Mouse (Mus musculus) liver, embryonic 14.5 days (tissue): Measurements from ENCODE around the gene Col23a1. TPM values are rescaled to one million over a fixed set of nuclear protein-coding genes. Genes with fewer than 3 reads are reported as not detected.
A peak's percentile ranks its signal among the peaks of the same experiment; 100 is the strongest.

Source experiments
- ATAC-seq: fragments of 200-750 bp; cut with Nextera tagmentation; 2 replicates; pipeline ENCODE4 v1.8.0; 2017; ENCODE audit warnings: moderate number of reproducible peaks, mild to moderate bottlenecking, moderate library complexity; ENCODE audit not compliant: insufficient read depth
- DNase-seq, 3 experiments: peaks; one replicate each; pipeline ENCODE4 v3.0.0-alpha.2; 2012 to 2013; ENCODE audit warnings: low read depth in 3 of 3, low spot score in 3 of 3
- H3K27ac ChIP-seq: fragments of 300-500 bp; sonication (generic); 2 replicates; pipeline ENCODE4 v1.5.1; 2014; ENCODE audit warnings: moderate library complexity, mild to moderate bottlenecking, control low read depth, inconsistent platforms
- H3K27me3 ChIP-seq: fragments of 300-500 bp; sonication (generic); 2 replicates; pipeline ENCODE4 v1.6.1; 2014; ENCODE audit warnings: mild to moderate bottlenecking, low read length, moderate library complexity; ENCODE audit not compliant: control insufficient read depth, insufficient read depth
- H3K36me3 ChIP-seq: fragments of 300-500 bp; sonication (generic); replicated peaks from 2 replicates; pipeline ENCODE4 v1.6.1; 2014; ENCODE audit warnings: low read depth; ENCODE audit not compliant: control insufficient read depth, insufficient read depth
- H3K4me1 ChIP-seq, 2 experiments: fragments of 200-500 bp in 1 of 2; fragments of 300-500 bp in 1 of 2; sonication (generic) in 1 of 2; replicated peaks; 2 replicates each; pipeline ENCODE4 v1.6.1; 2012 to 2014; ENCODE audit warnings: antibody characterized with exemption in 1 of 2, inconsistent platforms in 1 of 2, low read length in 1 of 2; ENCODE audit not compliant: control insufficient read depth in 2 of 2, insufficient read depth in 2 of 2
- H3K4me2 ChIP-seq: fragments of 300-500 bp; sonication (generic); 2 replicates; pipeline ENCODE4 v1.6.1; 2014; ENCODE audit warnings: low read depth, mild to moderate bottlenecking, control low read depth, moderate library complexity
- H3K4me3 ChIP-seq, 2 experiments: fragments of 200-500 bp in 1 of 2; fragments of 300-500 bp in 1 of 2; sonication (generic) in 1 of 2; 2 replicates each; pipeline ENCODE4 v1.5.1; 2012 to 2014; ENCODE audit warnings: low read depth in 2 of 2, low read length in 2 of 2, mild to moderate bottlenecking in 2 of 2, control low read depth in 1 of 2, inconsistent platforms in 1 of 2, moderate library complexity in 1 of 2; ENCODE audit not compliant: insufficient read depth in 1 of 2
- H3K9ac ChIP-seq: fragments of 300-500 bp; sonication (generic); replicated peaks from 2 replicates; pipeline ENCODE4 v1.6.1; 2014; ENCODE audit warnings: mild to moderate bottlenecking, control low read depth, moderate library complexity
- H3K9me3 ChIP-seq: fragments of 300-500 bp; sonication (generic); 2 replicates; pipeline ENCODE4 v1.6.1; 2016; ENCODE audit warnings: low read length, mixed read lengths; ENCODE audit not compliant: control insufficient read depth
- CTCF ChIP-seq: IDR thresholded peaks from 2 replicates; pipeline ENCODE4 v1.5.1; 2016; ENCODE audit warnings: antibody characterized with exemption, low read depth, control low read depth
- EP300 ChIP-seq: IDR thresholded peaks from 2 replicates; pipeline ENCODE4 v1.6.1; 2016; ENCODE audit warnings: antibody characterized with exemption, low read depth
- WGBS: fragments of 180-500 bp; shearing (Covaris S2); extraction: QIAGEN DNeasy Blood & Tissue Kit; methylation state at CpG from one replicate; pipeline ENCODE4 v1.1.7; 2014; ENCODE audit not compliant: insufficient replicate concordance; 5-methylcytosine and 5-hydroxymethylcytosine counted together
- polyA plus RNA-seq, 2 experiments: library from polyadenylated mRNA; depleted of rRNA in 1 of 2; stranded (reverse) in 1 of 2; unstranded in 1 of 2; fragments of >200 nt; fragmentation: Nextera tagmentation in 1 of 2; extraction: Ambion mirVana in 1 of 2; gene quantifications; 2 replicates each; pipeline versions ENCODE4 v1.2.1 to v1.2.3; 2012 to 2014

The Col23a1 gene
- polyA plus RNA-seq, 2 experiments, result 0.11 to 0.19 TPM

GRCm38 (mm10) chr11:51542424-51542823 is 252.7 kb downstream of the Col23a1 start:
- Histone ChIP-seq H3K27me3 (no peaks in the 10 kb centered on the region), H3K36me3 (no peaks in the 10 kb centered on the region), H3K4me1 (peaks cover 0 to 6% of the 10 kb centered on the region in 2 experiments; a peak in 2 of 4 replicates), H3K27ac (no peak overlapping the region), H3K4me3 (no peak overlapping the region), H3K9me3 (no peaks in the 10 kb centered on the region), H3K9ac (no peak overlapping the region), H3K4me2 (no peak overlapping the region)
- DNase-seq, result no peak
- ATAC-seq, result no peak
- TF ChIP-seq CTCF (no peak), EP300 (no peak)
- WGBS, result 45% methylated on average over 9 of the region's 9 CpGs

GRCm38 (mm10) chr11:51543487-51544050 is 253.8 kb downstream of the Col23a1 start:
- no peaks in the 10 kb centered on the region for H3K36me3 ChIP-seq
- ATAC-seq (no peak), DNase-seq (no peak)
- no peaks in the 10 kb centered on the region for H3K27me3 ChIP-seq
- no peak overlapping the region for H3K4me3 ChIP-seq
- no peaks in the 10 kb centered on the region for H3K9me3 ChIP-seq
- H3K4me1 ChIP-seq, result peaks cover 0 to 6% of the 10 kb centered on the region in 2 experiments; a peak in 2 of 4 replicates
- H3K9ac ChIP-seq, result no peak overlapping the region
- TF ChIP-seq EP300, result no peak
- TF ChIP-seq CTCF, result no peak
- no peak overlapping the region for H3K27ac ChIP-seq
- H3K4me2 ChIP-seq, result no peak overlapping the region
- WGBS, result 33% methylated on average over 7 of the region's 7 CpGs

GRCm38 (mm10) chr11:51544413-51544812 is 254.7 kb downstream of the Col23a1 start:
- TF ChIP-seq CTCF (no peak), EP300 (no peak)
- no peak overlapping the region for H3K4me3 ChIP-seq
- no peaks in the 10 kb centered on the region for H3K36me3 ChIP-seq
- H3K9me3 ChIP-seq, result no peaks in the 10 kb centered on the region
- ATAC-seq, result 0 out of 2 replicates have a peak, but pooled peaks have one; percentile 17
- 8% methylated on average over 2 of the region's 2 CpGs for WGBS
- H3K4me2 ChIP-seq, result no peak overlapping the region
- DNase-seq, result peak in 1 of 3 experiments; percentile 12
- H3K27ac ChIP-seq, result no peak overlapping the region
- peaks cover 0 to 6% of the 10 kb centered on the region in 2 experiments; a peak in 2 of 4 replicates for H3K4me1 ChIP-seq
- H3K27me3 ChIP-seq, result no peaks in the 10 kb centered on the region
- no peak overlapping the region for H3K9ac ChIP-seq

GRCm38 (mm10) chr11:51545811-51546210 is 256.1 kb downstream of the Col23a1 start:
- WGBS, result 39% methylated on average over 4 of the region's 4 CpGs
- Histone ChIP-seq H3K4me1 (peaks cover 0 to 5% of the 10 kb centered on the region in 2 experiments; a peak in 2 of 4 replicates), H3K27me3 (no peaks in the 10 kb centered on the region), H3K9me3 (no peaks in the 10 kb centered on the region), H3K27ac (no peak overlapping the region), H3K9ac (no peak overlapping the region), H3K4me2 (no peak overlapping the region), H3K36me3 (no peaks in the 10 kb centered on the region), H3K4me3 (no peak overlapping the region)
- TF ChIP-seq CTCF, result no peak
- no peak for DNase-seq
- no peak for ATAC-seq

GRCm38 (mm10) chr11:51551253-51551652 is 261.5 kb downstream of the Col23a1 start:
- DNase-seq, result no peak
- no peak for ATAC-seq
- no peak for TF ChIP-seq EP300
- no peak for TF ChIP-seq CTCF
- Histone ChIP-seq H3K36me3 (no peaks in the 10 kb centered on the region), H3K4me2 (no peak overlapping the region), H3K4me3 (no peak overlapping the region), H3K9me3 (no peaks in the 10 kb centered on the region), H3K27me3 (no peaks in the 10 kb centered on the region; the same call in 1 of the 2 replicates), H3K27ac (no peak overlapping the region), H3K9ac (no peak overlapping the region), H3K4me1 (no peaks in the 10 kb centered on the region)
- WGBS, result 28% methylated on average over 5 of the region's 5 CpGs
